Mouse (Mus musculus): ENCODE measurements around the gene Notch1. TPM values are rescaled to one million over a fixed set of nuclear protein-coding genes. Genes with fewer than 3 reads are reported as not detected.

Notch1 gene
- total RNA-seq, 2 experiments from 2014 or later, result 43.9 to 46.7 TPM

- peak in 1 of 2 experiments; percentile 74 for DNase-seq (ENCODE audit: low spot score in 2 of 2)
These were observed 14.1 kb downstream of the Notch1 start for GRCm38 (mm10) chr2:26502299-26502862.

GRCm38 (mm10) chr2:26501651-26502141, 14.8 kb downstream of the Notch1 start:
- no peak for DNase-seq (ENCODE audit: low spot score in 2 of 2)

DNA sequence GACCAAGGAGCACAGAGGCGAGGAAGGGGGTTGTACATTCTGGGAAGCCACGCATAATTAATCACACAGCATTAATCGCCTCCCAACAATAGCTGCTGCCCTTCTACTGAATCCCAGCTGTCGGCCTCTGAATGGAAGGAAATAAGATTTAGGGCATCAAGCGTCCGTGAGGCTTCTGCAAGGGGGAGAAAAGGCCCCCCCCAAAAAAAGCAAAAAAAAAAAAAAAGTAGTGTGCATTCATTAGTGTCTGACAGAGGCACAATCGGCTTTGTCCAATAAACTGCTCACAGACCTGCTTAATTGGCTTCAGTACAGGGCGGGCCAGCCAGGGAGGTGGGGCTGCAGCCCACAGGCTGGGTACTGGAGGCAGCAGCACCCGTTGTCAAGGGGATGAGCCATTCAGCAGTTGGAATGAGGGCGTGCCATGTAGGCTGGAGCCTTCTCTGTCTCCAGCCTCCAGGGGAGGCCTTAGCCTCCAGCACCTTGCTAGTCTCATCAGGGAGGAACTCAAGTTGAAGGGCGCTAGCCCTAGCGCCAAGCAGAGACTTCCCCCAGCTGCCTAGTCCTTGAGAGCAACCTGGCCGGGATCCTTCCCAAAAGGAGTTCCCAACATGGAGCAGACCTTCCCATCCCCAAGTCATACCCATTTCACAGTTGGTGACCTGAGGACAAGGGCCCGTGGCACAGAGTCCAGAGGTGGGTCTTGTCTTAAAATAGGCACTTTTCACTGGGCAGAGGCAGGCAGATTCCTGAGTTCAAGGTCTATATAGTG, 15.7 kb downstream of the Notch1 start:
- peak; percentile 74 to 81 for DNase-seq (ENCODE audit: low spot score in 2 of 2)

DNA sequence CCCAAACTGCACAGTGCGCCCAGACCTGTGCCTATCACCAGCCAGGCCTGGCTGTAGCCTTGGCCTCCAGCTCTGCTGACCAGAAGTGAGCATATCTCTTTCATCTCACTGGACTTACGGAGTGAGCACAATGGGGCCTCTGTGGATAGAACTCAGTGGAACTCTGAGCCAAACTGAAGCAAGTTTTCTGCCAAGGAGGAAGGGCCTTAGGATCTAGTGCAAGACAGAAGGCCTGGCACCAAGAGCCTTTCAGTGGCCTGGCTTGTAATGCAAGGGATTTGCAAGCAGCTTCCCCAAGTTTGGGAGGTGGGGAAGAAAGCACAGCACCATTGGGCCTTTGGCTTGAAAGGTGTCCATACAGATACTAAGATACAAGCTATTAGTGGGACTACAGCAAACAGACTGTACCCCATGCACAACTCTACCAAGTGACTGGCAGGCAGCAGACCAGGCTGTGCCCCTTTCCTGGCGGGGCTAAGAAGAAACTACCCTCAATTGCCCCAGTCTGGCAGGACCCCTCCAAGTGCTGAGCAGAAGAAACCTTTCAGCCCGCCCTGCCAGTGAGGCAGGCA, 16.4 kb downstream of the Notch1 start:
- DNase-seq (ENCODE audit: low spot score in 2 of 2), result peak; percentile 53 to 63

- peak in 1 of 2 experiments; percentile 16 for DNase-seq (ENCODE audit: low spot score in 2 of 2)
These were observed 17.8 kb downstream of the Notch1 start for GRCm38 (mm10) chr2:26498694-26499093.

DNA sequence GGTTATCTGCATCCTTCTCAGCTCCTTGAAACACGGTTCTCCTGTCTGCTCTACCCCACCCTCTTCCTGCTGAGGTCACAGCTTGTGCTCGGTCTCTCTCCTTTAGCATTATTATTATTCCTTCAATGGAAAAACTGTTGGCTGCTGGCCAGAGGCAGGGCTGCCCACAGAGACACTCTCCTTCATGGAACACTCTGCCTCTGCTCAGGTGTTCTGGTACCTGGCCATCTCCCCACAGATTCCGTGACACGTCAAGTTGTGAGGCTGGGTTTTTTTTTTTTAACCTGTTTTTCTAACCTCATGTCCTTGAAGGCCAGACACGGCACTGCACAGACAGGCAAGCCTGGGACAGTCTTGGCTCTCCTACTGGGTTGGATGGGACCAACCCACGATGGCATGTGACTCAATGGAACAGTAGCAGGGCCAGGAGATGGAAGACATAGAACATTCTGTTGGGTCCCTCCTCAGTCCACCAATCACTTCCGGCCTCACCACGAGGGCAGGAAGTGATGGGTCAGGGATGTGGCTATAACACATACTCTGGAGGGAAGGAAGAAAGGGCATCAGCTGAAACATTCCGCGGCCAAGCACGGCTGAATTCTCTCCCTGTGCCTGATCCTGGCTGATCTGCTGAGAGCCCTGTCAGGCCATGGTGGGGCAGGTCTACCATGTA, 18.5 kb downstream of the Notch1 start:
- peak in 1 of 2 experiments; percentile 25 for DNase-seq (ENCODE audit: low spot score in 2 of 2)

DNA sequence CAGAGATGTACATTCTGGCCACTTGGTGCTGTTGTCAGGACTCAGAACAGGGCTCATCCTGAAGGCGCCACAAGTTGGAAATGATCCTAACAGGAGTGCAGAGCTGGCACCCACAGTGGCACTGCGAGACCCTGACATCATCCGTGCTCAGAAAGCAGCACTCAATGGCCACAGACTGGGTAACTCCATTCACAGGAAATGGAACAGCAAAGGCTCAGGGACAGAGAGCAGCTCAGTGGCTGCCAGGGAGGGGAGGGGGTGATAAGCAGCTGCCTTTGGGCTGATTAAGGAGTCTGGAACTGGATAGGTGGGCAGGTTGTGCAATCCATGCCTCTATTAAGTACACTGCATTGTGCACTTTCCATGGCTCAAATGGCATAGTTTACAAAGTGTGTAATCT, 20.0 kb downstream of the Notch1 start:
- DNase-seq (ENCODE audit: low spot score in 2 of 2), result no peak

- no peak for DNase-seq (ENCODE audit: low spot score in 2 of 2)
These were observed 20.8 kb downstream of the Notch1 start for GRCm38 (mm10) chr2:26495701-26496100.

- no peak for DNase-seq (ENCODE audit: low spot score in 2 of 2)
These were observed 21.5 kb downstream of the Notch1 start for GRCm38 (mm10) chr2:26494991-26495390.

GRCm38 (mm10) chr2:26494396-26494795, 22.1 kb downstream of the Notch1 start:
- no peak for DNase-seq (ENCODE audit: low spot score in 2 of 2)

GRCm38 (mm10) chr2:26493021-26493781, 23.3 kb downstream of the Notch1 start:
- DNase-seq (ENCODE audit: low spot score in 2 of 2), result no peak

DNA sequence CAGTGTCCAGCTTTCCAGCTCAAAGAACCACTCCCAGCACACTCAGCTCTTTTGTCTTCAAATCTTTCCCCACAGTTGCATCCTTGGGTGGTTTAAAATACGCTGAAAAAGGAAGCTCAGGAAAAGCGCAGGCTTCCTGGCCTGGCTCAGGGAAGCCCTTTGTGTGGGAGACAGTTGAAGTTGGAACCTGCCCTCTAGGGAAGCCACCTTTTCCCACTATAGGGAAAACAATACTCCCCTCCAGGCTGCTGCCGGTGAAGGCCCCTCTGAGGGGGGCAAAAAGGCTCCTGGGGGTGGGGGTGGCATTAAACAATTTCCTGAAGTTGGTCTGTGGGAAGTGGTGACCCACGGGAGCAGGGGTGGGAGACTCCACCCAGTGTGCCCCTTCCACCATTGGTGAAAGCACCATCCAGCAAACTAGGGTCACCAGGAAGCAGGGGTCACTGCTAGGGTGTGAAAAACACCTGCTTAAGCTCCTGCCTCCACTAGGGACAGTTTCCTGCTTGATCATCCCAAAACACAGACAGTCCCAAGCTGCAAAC, 25.6 kb downstream of the Notch1 start:
- DNase-seq (ENCODE audit: low spot score in 2 of 2), result no peak

GRCm38 (mm10) chr2:26488535-26489135, 27.8 kb downstream of the Notch1 start:
- DNase-seq (ENCODE audit: low spot score in 2 of 2), result no peak

GRCm38 (mm10) chr2:26487322-26488021, 29.0 kb downstream of the Notch1 start:
- peak; percentile 73 to 80 for DNase-seq (ENCODE audit: low spot score in 2 of 2)

DNA sequence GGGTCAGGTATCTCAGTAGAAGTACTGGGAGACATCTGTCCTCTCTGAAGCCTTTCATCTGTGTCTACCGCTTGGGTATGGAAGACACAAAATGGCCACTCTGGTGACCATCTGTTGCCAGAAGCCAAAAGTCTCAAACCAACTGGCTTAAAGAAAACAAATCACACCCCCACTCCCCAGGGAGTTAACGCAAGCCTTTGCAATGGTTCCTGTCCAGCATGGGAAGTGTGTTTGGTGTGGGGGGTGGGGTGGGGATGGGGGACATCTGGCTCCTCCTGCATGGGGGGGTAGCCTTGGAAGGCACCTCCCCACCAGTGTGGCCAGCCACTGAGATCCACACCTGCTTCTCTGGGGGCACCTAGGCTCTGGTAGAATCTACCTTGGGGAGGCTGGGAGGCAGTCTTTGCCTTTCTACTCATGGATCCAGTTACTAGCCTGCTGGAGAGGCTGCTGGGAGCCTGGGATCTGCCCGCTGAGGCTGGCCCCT, 29.6 kb downstream of the Notch1 start:
- DNase-seq (ENCODE audit: low spot score in 2 of 2), result no peak

DNA sequence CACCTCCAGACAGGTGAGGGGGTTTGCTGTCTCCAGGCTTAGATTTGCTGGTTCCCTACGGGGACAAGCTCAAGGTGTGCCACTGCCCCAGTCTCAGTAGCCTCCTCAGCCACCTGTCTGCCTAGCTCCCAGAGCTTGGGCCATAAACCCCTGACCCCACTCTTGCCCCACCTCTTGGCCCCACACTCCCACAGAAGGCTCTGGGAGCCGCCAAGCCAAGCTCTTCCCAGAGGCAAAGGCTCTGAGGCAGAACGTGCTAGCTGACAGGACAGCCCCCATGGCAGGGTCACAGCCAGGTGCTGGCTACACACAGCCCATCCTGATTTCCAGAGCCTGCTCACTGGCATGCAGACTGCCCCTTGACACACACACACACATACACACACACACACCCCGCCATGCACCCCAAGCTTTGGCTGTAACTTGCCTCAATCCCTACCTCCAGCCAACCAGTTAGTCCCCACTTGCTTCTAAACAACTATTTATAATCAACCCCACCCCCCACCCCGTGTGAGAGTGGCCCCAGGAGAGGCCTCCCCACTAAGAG, 30.1 kb downstream of the Notch1 start:
- DNase-seq (ENCODE audit: low spot score in 2 of 2), result no peak

- DNase-seq (ENCODE audit: low spot score in 2 of 2), result peak in 1 of 2 experiments; percentile 66
These were observed 30.8 kb downstream of the Notch1 start for GRCm38 (mm10) chr2:26485710-26486109.

DNA sequence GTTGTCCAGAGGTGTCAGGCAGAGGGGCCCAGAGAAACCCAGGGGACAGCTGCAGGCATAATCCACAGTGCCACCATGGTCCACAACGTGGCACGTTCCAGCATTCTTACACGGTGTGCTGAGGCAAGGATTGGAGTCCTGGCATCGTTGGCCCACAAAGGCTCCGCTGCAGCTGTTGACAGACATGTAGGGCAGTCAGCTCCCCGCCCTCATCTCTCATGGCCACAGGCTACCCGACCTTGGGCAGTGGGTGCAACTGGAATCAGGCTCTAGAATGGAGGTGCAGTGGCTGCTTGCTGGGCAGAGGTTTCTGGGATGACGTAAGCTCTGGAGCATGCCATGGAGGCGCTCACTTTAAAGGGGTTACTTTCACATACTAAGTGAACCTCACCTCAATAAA, 31.2 kb downstream of the Notch1 start:
- DNase-seq (ENCODE audit: low spot score in 2 of 2), result no peak

GRCm38 (mm10) chr2:26484169-26484568, 32.3 kb downstream of the Notch1 start:
- no peak for DNase-seq (ENCODE audit: low spot score in 2 of 2)
